Mouse (Mus musculus) myocyte (in vitro differentiated cells): ENCODE measurements around the gene Nalcn.

ENCODE experiments used
- CEBPB ChIP-seq: IDR thresholded peaks from 2 replicates; pipeline ENCODE4 v1.6.1; 2011; ENCODE audit warnings: mild to moderate bottlenecking, moderate library complexity; ENCODE audit not compliant: poor library complexity, insufficient read depth, severe bottlenecking
- E2F4 ChIP-seq: IDR thresholded peaks from one replicate; pipeline ENCODE4 v1.6.1; 2011; ENCODE audit warnings: mild to moderate bottlenecking, control low read depth, moderate library complexity; ENCODE audit not compliant: insufficient read depth
- MAX ChIP-seq: IDR thresholded peaks from one replicate; pipeline ENCODE4 v1.6.1; 2011; ENCODE audit warnings: low read depth, mild to moderate bottlenecking, control low read depth
- MYOD1 ChIP-seq, 3 experiments: IDR thresholded peaks; one replicate each; pipeline ENCODE4 v1.6.1; 2011; ENCODE audit warnings: control low read depth in 2 of 3, low read depth in 2 of 3, mild to moderate bottlenecking in 2 of 3, moderate library complexity in 1 of 3; ENCODE audit not compliant: insufficient read length in 2 of 3, control insufficient read depth in 1 of 3
- MYOG ChIP-seq, 3 experiments: IDR thresholded peaks; one replicate each; pipeline ENCODE4 v1.6.1; 2011; ENCODE audit warnings: control low read depth in 2 of 3, low read depth in 2 of 3, mild to moderate bottlenecking in 2 of 3; ENCODE audit not compliant: insufficient read length in 2 of 3, control insufficient read depth in 1 of 3, insufficient read depth in 1 of 3
- POLR2A ChIP-seq: IDR thresholded peaks from one replicate; pipeline ENCODE4 v1.6.1; 2011; ENCODE audit warnings: low read depth, mild to moderate bottlenecking, control low read depth, moderate library complexity; ENCODE audit not compliant: insufficient read length
- POLR2AphosphoS2 ChIP-seq: IDR thresholded peaks from one replicate; pipeline ENCODE4 v1.6.1; 2011; ENCODE audit warnings: low read depth, control low read depth; ENCODE audit not compliant: insufficient read length
- REST ChIP-seq: IDR thresholded peaks from one replicate; pipeline ENCODE4 v1.6.1; 2011; ENCODE audit warnings: mild to moderate bottlenecking, control low read depth, moderate library complexity; ENCODE audit not compliant: insufficient read depth, insufficient read length
- SRF ChIP-seq: IDR thresholded peaks from one replicate; pipeline ENCODE4 v1.6.1; 2011; ENCODE audit warnings: low read depth; ENCODE audit not compliant: control insufficient read depth, insufficient read length
- TCF12 ChIP-seq: IDR thresholded peaks from one replicate; pipeline ENCODE4 v1.6.1; 2011; ENCODE audit warnings: mild to moderate bottlenecking, control low read depth; ENCODE audit not compliant: poor library complexity, insufficient read depth, severe bottlenecking
- TCF3 ChIP-seq: IDR thresholded peaks from one replicate; pipeline ENCODE4 v1.6.1; 2011; ENCODE audit warnings: low read depth, control low read depth; ENCODE audit not compliant: insufficient read length
- USF1 ChIP-seq: IDR thresholded peaks from one replicate; pipeline ENCODE4 v1.6.1; 2011; ENCODE audit warnings: low read depth, mild to moderate bottlenecking, control low read depth, moderate library complexity

DNA sequence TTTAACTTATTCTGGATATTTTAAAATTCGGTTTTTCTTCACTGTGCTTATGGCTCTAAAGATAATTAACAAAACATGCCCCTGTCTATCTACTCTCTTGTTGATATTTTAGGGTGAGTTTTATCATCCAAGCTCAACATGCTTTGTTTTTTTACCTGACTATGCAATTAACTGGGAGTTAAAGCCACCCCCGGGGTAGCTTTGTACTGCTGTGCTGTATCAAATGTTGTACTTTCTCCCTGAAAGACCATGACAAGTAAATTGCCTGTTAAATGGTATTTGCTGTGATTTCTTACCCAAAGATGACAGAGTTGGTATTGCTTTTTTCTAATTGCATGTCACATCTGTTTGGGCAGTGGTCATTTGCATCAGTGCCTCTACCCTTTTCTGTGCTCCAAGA is 60.3 kb downstream of the Nalcn start:
- TF ChIP-seq POLR2A (no peak), POLR2AphosphoS2 (no peak), E2F4 (no peak), MAX (no peak), USF1 (no peak), CEBPB (no peak), REST (no peak), MYOG (IDR thresholded peaks at IDR 0.05; ENCODE audit: control insufficient read depth in 1 of 3, insufficient read depth in 1 of 3, insufficient read length in 2 of 3, low read depth in 2 of 3) (no peak), TCF3 (no peak), SRF (no peak), TCF12 (no peak), MYOD1 (IDR thresholded peaks at IDR 0.05; ENCODE audit: control insufficient read depth in 1 of 3, insufficient read length in 2 of 3, low read depth in 2 of 3) (no peak)
